Mouse (Mus musculus) lung, postnatal 10 days (tissue): ENCODE results near the gene Filip1.

Source experiments
- DNase-seq: peaks from one replicate; pipeline ENCODE4 v3.0.0; 2021

Gene Filip1

GRCm38 (mm10) chr9:79979274-79979673, 33.4 kb downstream of the Filip1 start:
- DNase-seq = no peak

- peak; percentile 65 for DNase-seq
Measured at GRCm38 (mm10) chr9:79978228-79979024, 34.2 kb downstream of the Filip1 start.

- peak; percentile 71 for DNase-seq
Measured at GRCm38 (mm10) chr9:79977549-79977971, 35.1 kb downstream of the Filip1 start.

GRCm38 (mm10) chr9:79976789-79977188, 35.9 kb downstream of the Filip1 start:
- DNase-seq = no peak

GRCm38 (mm10) chr9:79975121-79975520, 37.5 kb downstream of the Filip1 start:
- no peak for DNase-seq

GRCm38 (mm10) chr9:79973582-79973981, 39.1 kb downstream of the Filip1 start:
- DNase-seq = no peak

GRCm38 (mm10) chr9:79972705-79973104, 39.9 kb downstream of the Filip1 start:
- DNase-seq = no peak

- no peak for DNase-seq
Measured at GRCm38 (mm10) chr9:79971619-79972018, 41.0 kb downstream of the Filip1 start.

GRCm38 (mm10) chr9:79970659-79971118, 42.0 kb downstream of the Filip1 start:
- peak; percentile 47 for DNase-seq

GRCm38 (mm10) chr9:79969544-79969943, 43.1 kb downstream of the Filip1 start:
- DNase-seq = no peak

GRCm38 (mm10) chr9:79966711-79967487, 45.8 kb downstream of the Filip1 start:
- no peak for DNase-seq

GRCm38 (mm10) chr9:79965600-79966392, 46.9 kb downstream of the Filip1 start:
- DNase-seq = peak; percentile 75

- DNase-seq = no peak
Measured at GRCm38 (mm10) chr9:79965003-79965402, 47.6 kb downstream of the Filip1 start.

- DNase-seq = peak; percentile 87
Measured at GRCm38 (mm10) chr9:79961630-79962285, 50.9 kb downstream of the Filip1 start.

- no peak for DNase-seq
Measured at GRCm38 (mm10) chr9:79960453-79960852, 52.2 kb downstream of the Filip1 start.

GRCm38 (mm10) chr9:79958395-79958794, 54.3 kb downstream of the Filip1 start:
- DNase-seq = no peak

- DNase-seq = no peak
Measured at GRCm38 (mm10) chr9:79954944-79955343, 57.7 kb downstream of the Filip1 start.

GRCm38 (mm10) chr9:79951984-79952383, 60.7 kb downstream of the Filip1 start:
- no peak for DNase-seq

- no peak for DNase-seq
Measured at GRCm38 (mm10) chr9:79951339-79951738, 61.3 kb downstream of the Filip1 start.

GRCm38 (mm10) chr9:79950666-79951065, 62.0 kb downstream of the Filip1 start:
- DNase-seq = no peak

GRCm38 (mm10) chr9:79950038-79950437, 62.6 kb downstream of the Filip1 start:
- no peak for DNase-seq

- no peak for DNase-seq
Measured at GRCm38 (mm10) chr9:79948376-79948775, 64.3 kb downstream of the Filip1 start.

- no peak for DNase-seq
Measured at GRCm38 (mm10) chr9:79947973-79948372, 64.7 kb downstream of the Filip1 start.
